8 mouse cellular contexts compared by ENCODE assay signal in genomic region chr5:109555676-109556571, GRCm38 (mm10). TPM values are rescaled to one million over a fixed set of nuclear protein-coding genes. Genes with fewer than 3 reads are reported as not detected.
DNase-seq lines count a peak whose midpoint lies in the region; ATAC-seq and TF ChIP-seq lines count a peak whose summit lies in the region.

No protein-coding gene starts in this region.

- H3K36me3 ChIP-seq in kidney, adult 2 months (ENCODE audit: control insufficient read depth, insufficient read depth, low read length) = no peaks in the 10 kb centered on the region
- peaks cover 17% of the 10 kb centered on the region for H3K36me3 ChIP-seq in forebrain, embryonic 12.5 days (replicated peaks)
- H3K36me3 ChIP-seq in hindbrain, embryonic 15.5 days = peaks cover 21% of the 10 kb centered on the region
- peaks cover 51% of the 10 kb centered on the region for H3K36me3 ChIP-seq in limb, embryonic 10.5 days
- peaks cover 44% of the 10 kb centered on the region for H3K36me3 ChIP-seq in neural tube, embryonic 12.5 days

- H3K9me3 ChIP-seq in forebrain, embryonic 12.5 days = peaks cover 67% of the 10 kb centered on the region
- H3K9me3 ChIP-seq in hindbrain, embryonic 15.5 days = peaks cover 9% of the 10 kb centered on the region
- H3K9me3 ChIP-seq in limb, embryonic 10.5 days (replicated peaks) = peaks cover 45% of the 10 kb centered on the region
- H3K9me3 ChIP-seq in neural tube, embryonic 12.5 days = peaks cover 57% of the 10 kb centered on the region

- H3K27ac ChIP-seq in kidney, adult 2 months (ENCODE audit: insufficient read depth, low read depth, low read length) = no peak overlapping the region
- H3K27ac ChIP-seq in forebrain, embryonic 12.5 days = peak overlapping the region; percentile 89; the same call in 1 of the 2 replicates
- peak overlapping the region; percentile 99 for H3K27ac ChIP-seq in hindbrain, embryonic 15.5 days (replicated peaks)
- H3K27ac ChIP-seq in limb, embryonic 10.5 days = peak overlapping the region; percentile 93
- no peak overlapping the region; the same call in 1 of the 2 replicates for H3K27ac ChIP-seq in neural tube, embryonic 12.5 days

- no peak overlapping the region for H3K9ac ChIP-seq in forebrain, embryonic 12.5 days
- no peak overlapping the region for H3K9ac ChIP-seq in hindbrain, embryonic 15.5 days
- H3K9ac ChIP-seq in neural tube, embryonic 12.5 days = no peak overlapping the region

- peak overlapping the region; percentile 49; the same call in 1 of the 2 replicates for H3K4me2 ChIP-seq in forebrain, embryonic 12.5 days
- peak overlapping the region; percentile 56 for H3K4me2 ChIP-seq in hindbrain, embryonic 15.5 days
- peak overlapping the region; percentile 55 for H3K4me2 ChIP-seq in neural tube, embryonic 12.5 days (replicated peaks)

- H3K4me1 ChIP-seq in kidney, adult 2 months (ENCODE audit: control insufficient read depth, insufficient read depth, low read length) = no peaks in the 10 kb centered on the region
- H3K4me1 ChIP-seq in forebrain, embryonic 12.5 days = no peaks in the 10 kb centered on the region
- H3K4me1 ChIP-seq in hindbrain, embryonic 15.5 days (replicated peaks) = no peaks in the 10 kb centered on the region
- H3K4me1 ChIP-seq in limb, embryonic 10.5 days = no peaks in the 10 kb centered on the region
- H3K4me1 ChIP-seq in neural tube, embryonic 12.5 days = no peaks in the 10 kb centered on the region

- H3K4me3 ChIP-seq in kidney, adult 2 months (ENCODE audit: insufficient read depth, low read depth, low read length) = peak overlapping the region; percentile 54; the same call in 1 of the 2 replicates
- peak overlapping the region; percentile 65 for H3K4me3 ChIP-seq in forebrain, embryonic 12.5 days (replicated peaks)
- peak overlapping the region; percentile 69 for H3K4me3 ChIP-seq in hindbrain, embryonic 15.5 days
- peak overlapping the region; percentile 76 for H3K4me3 ChIP-seq in limb, embryonic 10.5 days
- H3K4me3 ChIP-seq in neural tube, embryonic 12.5 days = peak overlapping the region; percentile 61

- TF ChIP-seq CTCF in kidney, adult 2 months (conservative IDR thresholded peaks at IDR 0.05; ENCODE audit: insufficient read depth, insufficient read length, low read depth, low read length) = no peak

- DNase-seq in kidney, adult 2 months = no peak
- no peak for DNase-seq in kidney, postnatal 36 days
- peak; percentile 29 for DNase-seq in T-cell, adult 2 months (ENCODE audit: low spot score)
- peak; percentile 37 for DNase-seq in limb, embryonic 10.5 days (ENCODE audit: low spot score)

- ATAC-seq in forebrain, embryonic 12.5 days (ENCODE audit: low FRiP score) = no peak
- peak; percentile 6; the same call in 1 of the 2 replicates for ATAC-seq in hindbrain, embryonic 15.5 days (ENCODE audit: low FRiP score, low read depth)
- ATAC-seq in neural tube, embryonic 12.5 days (ENCODE audit: low FRiP score, low read depth) = no peak; the same call in 1 of the 2 replicates
- no peak for ATAC-seq in megakaryocyte-erythroid progenitor cell, adult 5-6 weeks (replicated peaks; ENCODE audit: low FRiP score, low TSS enrichment, poor library complexity, severe bottlenecking)

- H3K27me3 ChIP-seq in kidney, adult 2 months (replicated peaks; ENCODE audit: control insufficient read depth, insufficient read depth, low read length) = no peaks in the 10 kb centered on the region
- no peaks in the 10 kb centered on the region for H3K27me3 ChIP-seq in forebrain, embryonic 12.5 days
- no peaks in the 10 kb centered on the region for H3K27me3 ChIP-seq in hindbrain, embryonic 15.5 days
- H3K27me3 ChIP-seq in limb, embryonic 10.5 days (ENCODE audit: low read depth, poor library complexity, severe bottlenecking) = no peaks in the 10 kb centered on the region
- no peaks in the 10 kb centered on the region for H3K27me3 ChIP-seq in neural tube, embryonic 12.5 days (replicated peaks)

- 82% methylated on average over 54 of the region's 54 CpGs for WGBS in kidney, adult 2 months
- 76% methylated on average over 54 of the region's 54 CpGs for WGBS in forebrain, embryonic 12.5 days
- WGBS in hindbrain, embryonic 15.5 days = 72% methylated on average over 54 of the region's 54 CpGs
- 76% methylated on average over 54 of the region's 54 CpGs for whole genome bisulfite sequencing in limb, embryonic 10.5 days
- 77% methylated on average over 54 of the region's 54 CpGs for WGBS in neural tube, embryonic 12.5 days

- no peak for TF ChIP-seq POLR2A in kidney, adult 2 months (IDR thresholded peaks at IDR 0.05; ENCODE audit: low read depth, low read length)

RNA-seq across cellular contexts. Expression of gene Crlf2, which starts 2.9 kb away (rescaled TPM):
- polyA plus RNA-seq in kidney, adult 2 months (2012; rRNA removed) = 8.2 and 12.0 TPM in 2 replicates
- polyA plus RNA-seq in forebrain, embryonic 12.5 days (2016; fragmentation: Nextera tagmentation; extraction: Ambion mirVana) = 4.5 and 5.3 TPM in 2 replicates
- 18.4 and 22.6 TPM in 2 replicates for polyA plus RNA-seq in hindbrain, embryonic 15.5 days (2015; fragmentation: Nextera tagmentation; extraction: Ambion mirVana)
- 7.0 and 8.1 TPM in 2 replicates for polyA plus RNA-seq in limb, embryonic 10.5 days (2016; fragmentation: Nextera tagmentation; extraction: Ambion mirVana)
- 9.0 and 9.5 TPM in 2 replicates for polyA plus RNA-seq in neural tube, embryonic 12.5 days (2016; fragmentation: Nextera tagmentation; extraction: Ambion mirVana)
- total RNA-seq in megakaryocyte-erythroid progenitor cell, adult 5-6 weeks (2014; fragmentation: Nextera tagmentation) = 2.8 and 3.3 TPM in 2 replicates
- 7.7 and 13.2 TPM in 2 replicates for total RNA-seq in megakaryocyte-erythroid progenitor cell, adult 5-6 weeks (2017)

Comparison
In these comparisons a context has a peak if more than half of its experiments do, and no peak if none do; other contexts are left out.
1. DNase-seq: peak in T-cell, adult 2 months (single experiment) and limb, embryonic 10.5 days (single experiment); none in kidney, adult 2 months (single experiment) and kidney, postnatal 36 days (0 of 2).
2. H3K27ac ChIP-seq: peak in forebrain, embryonic 12.5 days (single experiment), hindbrain, embryonic 15.5 days (single experiment) and limb, embryonic 10.5 days (single experiment); none in kidney, adult 2 months (single experiment) and neural tube, embryonic 12.5 days (single experiment).
3. Peak in every context shown above with its lines, with median percentiles within 50 percentile points of each other: H3K4me3 ChIP-seq and H3K4me2 ChIP-seq.